Mouse (Mus musculus) kidney, adult 9 months (tissue): ENCODE measurements at regions not wholly inside any gene's neighbourhood (a gene's known extent, or its start where the extent isn't known, plus 50 kb on each side); places are given as distances from the start of the nearest gene placed in this dataset.
A peak's percentile ranks its signal among the peaks of the same experiment; 100 is the strongest.
"Not testable (repeated sequence)": the region's sequence is repeated elsewhere in the genome, so short reads cannot be mapped to it uniquely, and the experiment has no call there.

Source experiments
- DNase-seq: peaks from one replicate; pipeline ENCODE4 v3.0.0; 2022

DNA sequence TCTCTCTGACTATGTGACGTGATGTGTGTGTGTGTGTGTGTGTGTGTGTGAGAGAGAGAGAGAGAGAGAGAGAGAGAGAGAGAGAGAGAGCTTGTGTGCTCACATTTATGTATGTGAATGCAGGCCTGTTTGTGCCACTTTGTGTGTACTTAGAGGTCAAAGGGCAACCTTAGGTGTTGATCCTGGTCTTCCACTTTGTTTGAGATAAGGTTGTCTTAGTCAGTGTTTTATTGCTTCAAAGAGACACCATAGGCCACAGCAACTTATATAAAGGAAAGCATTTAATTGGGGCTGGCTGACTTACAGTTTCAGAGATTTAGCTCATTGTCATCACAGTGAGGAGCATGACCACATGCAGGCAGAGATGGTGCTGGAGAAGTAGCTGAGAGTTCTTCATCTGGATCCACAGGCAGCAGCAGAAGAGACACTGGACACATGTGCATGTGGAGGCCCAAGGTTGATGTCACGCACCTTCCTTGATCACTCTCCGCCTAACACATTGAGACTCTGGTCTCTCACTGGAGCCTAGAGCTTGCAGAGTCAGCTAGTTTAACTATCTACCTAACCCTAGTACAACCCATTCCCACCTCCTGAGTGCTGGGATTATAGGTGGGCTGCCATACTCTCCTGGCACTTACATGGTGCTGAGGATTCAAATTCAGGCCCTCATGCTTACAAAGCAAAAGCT, 85.9 kb upstream of the Eif4g2 start:
- DNase-seq = not testable (repeated sequence)

GRCm38 (mm10) chr7:111164994-111165393, 82.2 kb upstream of the Eif4g2 start:
- no peak for DNase-seq

DNA sequence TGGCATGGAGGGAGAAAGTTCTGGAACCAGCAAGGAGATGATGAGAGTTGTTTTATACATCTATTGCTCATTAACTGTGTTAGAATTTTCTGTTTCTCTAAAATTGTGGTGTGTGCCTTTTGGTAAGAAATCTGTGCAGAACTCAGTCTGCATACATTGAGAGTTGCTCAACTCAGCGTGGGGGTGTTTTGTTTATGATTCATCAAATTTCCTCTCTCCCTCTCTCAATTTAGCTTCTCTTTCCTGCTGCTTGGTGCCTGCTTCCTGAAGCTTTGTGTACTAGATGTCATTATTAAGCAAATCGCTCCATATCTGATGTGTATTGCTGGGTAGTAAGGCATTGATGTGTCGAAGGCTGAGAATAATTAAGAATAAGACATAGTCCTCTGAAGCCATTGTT, 81.4 kb upstream of the Eif4g2 start:
- DNase-seq = no peak

- DNase-seq = no peak
These were observed 81.0 kb upstream of the Eif4g2 start for GRCm38 (mm10) chr7:111163861-111164260.

DNA sequence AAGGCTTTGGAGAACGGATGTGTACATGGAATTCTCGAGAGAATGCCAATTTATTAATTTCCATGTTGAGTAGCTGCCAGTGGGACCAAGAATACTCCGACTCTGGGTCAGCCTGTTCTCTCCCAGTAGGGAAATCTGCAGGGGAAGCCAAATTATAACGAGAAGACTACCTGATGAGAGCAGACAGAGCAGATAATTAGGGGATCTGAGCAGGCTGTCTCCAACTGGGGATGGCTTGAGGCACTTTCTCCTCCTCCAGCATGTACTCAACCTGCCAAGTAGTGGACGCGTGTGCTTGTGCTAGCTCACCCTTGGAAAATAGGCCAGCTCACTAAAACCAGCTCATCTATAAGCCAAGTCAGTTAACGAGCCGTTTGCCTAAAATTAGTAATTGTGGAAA, 80.5 kb upstream of the Eif4g2 start:
- no peak for DNase-seq

GRCm38 (mm10) chr7:111158791-111159286, 76.0 kb upstream of the Eif4g2 start:
- DNase-seq = no peak

DNA sequence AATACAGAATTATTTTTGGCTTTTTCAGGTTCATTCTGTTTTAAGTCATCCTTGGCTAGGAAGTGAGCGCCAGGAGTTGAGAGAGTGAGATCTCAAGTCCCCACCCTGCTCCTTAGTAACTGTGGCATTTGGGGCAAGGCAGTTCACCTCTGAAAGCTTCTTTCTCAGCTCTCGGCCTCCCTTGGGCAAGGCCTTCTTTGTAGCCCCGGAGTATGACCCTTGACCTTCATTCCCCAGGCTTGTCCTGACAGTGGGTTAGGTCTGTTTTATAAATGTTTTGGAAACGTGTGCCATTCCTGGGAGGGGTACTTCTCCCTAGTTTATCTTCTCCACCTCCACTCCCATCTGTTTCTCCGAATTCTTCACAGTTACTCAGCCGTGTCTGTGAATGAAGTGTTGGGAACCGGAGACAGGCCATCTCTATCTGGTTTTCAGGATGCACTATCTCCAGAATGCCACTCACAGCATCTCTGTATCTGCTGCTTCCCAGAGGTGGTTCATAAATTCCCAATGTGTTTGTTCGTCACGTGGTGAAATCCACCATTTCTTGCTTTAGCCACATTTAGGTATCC, 75.0 kb upstream of the Eif4g2 start:
- no peak for DNase-seq

DNA sequence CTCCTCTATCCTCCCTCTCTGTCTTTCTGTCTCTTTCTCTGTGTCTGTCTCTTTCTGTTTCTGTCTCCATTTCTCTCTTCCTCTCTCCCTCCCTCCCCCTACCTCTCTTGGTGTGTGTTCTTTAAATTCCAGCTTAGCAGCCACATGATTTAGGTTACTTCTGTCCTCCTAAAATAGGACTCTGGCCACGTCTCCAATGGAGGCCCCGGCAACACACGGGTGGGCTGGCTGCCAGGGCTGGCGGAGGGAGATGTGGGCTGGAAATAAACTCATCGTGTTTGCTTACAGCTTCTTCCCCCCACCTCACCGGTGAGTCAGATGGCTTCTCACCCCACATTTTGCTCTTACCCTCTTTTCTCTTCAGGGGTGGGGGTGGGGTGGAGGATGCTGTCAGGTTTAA, 74.5 kb upstream of the Eif4g2 start:
- DNase-seq = no peak

DNA sequence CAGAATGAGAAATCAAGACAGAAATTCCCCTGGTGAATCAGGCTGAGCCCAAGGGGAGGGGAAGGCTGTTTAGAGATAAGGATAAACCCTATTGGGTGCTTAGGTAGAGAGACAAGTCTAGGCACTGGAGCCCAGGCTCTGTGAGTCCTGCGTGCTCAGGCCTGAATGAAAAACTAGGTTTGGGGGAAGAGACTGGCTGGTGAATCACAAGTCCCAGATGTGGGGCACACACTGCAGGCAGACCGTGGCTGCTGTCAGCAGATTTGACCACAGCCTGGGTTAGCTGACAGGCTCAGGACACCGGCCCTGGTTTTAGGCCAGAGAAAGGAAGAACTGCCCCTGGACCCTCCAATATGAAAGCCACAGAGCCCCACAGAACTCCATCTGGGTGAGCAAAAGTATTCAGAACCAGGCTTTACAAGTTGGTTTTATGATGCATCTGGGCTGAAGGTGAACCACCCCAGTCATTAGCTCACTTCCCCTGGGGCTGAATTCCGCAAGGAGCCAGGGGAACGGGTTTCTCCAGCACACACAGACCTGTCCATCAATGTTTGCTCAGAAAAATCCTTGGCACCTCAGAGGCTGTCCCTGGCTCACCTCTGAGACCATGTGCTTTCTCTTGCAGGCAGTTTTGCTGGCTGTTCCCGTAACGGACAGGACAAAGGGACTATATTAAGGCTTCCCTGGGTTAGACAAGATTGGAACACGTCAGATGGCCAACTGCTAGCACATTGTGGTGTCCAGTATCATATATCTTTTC, 73.8 kb upstream of the Eif4g2 start:
- peak; percentile 29 for DNase-seq

- DNase-seq = no peak
These were observed 73.2 kb upstream of the Eif4g2 start for GRCm38 (mm10) chr7:111155995-111156394.

GRCm38 (mm10) chr7:111154217-111154616, 71.4 kb upstream of the Eif4g2 start:
- no peak for DNase-seq

DNA sequence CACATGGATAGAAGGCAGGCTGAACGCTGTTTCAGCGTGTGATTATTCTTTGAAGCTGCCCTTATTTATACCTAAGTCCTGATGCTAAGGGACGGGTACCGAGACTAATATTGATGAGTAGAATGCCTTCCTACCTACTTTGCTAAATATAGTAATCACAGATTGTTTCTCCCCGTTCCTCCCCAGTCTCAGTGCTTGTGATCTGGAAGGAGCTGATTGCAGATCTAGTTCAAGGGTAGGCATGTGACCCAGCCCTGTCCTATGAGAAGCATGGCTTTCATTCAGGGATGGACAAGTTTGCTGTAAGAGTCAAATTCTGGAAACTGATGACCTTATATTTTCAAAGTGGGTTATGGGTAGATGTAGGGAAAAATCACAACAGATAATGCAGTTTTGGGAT, 67.7 kb upstream of the Eif4g2 start:
- no peak for DNase-seq

- DNase-seq = no peak
These were observed 67.3 kb upstream of the Eif4g2 start for GRCm38 (mm10) chr7:111150115-111150514.

DNA sequence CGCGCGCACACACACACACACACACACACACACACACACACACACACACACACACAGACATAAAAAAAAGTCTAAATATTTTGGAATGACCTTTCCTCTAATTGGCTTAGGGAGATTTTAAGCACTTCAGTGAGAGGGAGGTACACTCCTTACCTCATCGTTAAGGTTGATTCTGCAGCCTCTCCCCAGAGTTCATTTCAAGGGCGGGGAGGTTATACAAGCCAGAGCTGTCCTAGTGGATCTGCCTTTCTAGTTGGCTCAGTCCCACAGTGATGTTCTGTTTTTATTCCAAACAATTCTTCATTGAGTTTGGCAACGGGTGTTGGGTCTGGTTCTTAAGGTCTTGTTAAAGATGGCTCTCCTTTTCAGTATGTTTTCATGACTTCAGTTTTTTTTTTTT, 64.8 kb upstream of the Eif4g2 start:
- DNase-seq = no peak

- DNase-seq = no peak
These were observed 63.8 kb upstream of the Eif4g2 start for GRCm38 (mm10) chr7:111146670-111147069.

DNA sequence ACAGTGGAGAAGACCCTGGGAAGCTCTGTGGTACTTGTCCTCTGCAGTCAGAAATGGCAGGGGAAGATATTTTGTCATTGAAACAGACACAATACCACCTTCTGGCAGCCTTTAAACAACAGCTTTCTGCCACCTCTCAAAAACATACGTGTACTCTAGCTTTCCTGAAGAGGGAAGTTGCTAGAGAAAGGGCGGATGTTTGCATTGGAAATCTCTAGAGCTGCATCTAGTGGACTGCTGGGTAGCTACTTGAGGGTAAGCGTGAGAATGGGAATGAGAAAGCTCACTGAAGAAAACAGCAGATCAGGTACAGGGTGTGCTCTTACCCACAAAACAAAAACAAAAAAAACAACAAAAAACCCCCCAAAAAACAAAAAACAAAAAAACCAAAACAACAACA, 61.4 kb upstream of the Eif4g2 start:
- no peak for DNase-seq

GRCm38 (mm10) chr7:111141285-111141965, 58.6 kb upstream of the Eif4g2 start:
- DNase-seq = no peak

DNA sequence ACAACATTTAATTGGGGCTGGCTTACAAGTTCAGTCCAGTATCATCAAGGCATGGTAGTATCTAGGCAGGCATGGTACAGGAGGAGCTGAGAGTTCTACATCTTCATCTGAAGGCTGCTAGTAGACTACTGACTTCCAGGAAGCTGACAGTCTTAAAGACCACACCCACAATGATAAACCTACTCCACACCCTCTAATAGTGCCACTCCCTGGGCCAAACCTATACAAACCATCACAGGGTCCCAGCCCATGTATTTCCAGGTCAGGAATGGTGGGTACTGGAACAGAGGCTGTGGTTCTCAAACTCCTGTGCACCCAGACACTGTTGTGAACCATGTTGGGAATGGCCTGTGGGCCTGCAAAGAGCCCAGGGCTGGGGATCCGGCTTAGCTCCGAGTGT, 55.2 kb upstream of the Eif4g2 start:
- no peak for DNase-seq

DNA sequence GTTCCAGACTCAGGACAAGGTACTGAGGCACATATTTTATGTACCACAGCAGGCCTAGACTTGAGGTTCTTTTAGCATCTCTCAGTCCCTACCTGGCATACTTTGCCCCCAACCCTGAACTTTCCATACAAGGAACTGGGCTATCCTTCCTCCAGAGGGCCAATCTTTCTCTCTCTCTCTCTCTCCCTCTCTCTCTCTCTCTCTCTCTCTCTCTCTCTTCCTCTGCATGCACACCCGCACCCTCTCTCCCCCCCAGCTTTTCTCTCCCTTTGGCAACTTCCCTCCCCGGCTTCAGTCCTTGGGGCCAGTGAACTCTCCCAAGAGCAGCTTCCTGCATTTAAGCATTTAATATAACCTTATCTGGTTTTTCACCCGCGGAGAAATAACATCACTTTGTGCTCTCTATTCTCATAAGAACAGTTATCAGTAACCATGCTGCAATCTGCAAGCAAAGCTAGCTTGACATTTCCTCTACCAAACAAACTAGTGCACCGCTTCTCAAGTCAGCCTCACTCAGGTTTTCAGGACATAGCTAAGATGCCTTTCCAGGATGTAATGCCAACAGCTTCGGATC, 53.3 kb upstream of the Eif4g2 start:
- DNase-seq = no peak

DNA sequence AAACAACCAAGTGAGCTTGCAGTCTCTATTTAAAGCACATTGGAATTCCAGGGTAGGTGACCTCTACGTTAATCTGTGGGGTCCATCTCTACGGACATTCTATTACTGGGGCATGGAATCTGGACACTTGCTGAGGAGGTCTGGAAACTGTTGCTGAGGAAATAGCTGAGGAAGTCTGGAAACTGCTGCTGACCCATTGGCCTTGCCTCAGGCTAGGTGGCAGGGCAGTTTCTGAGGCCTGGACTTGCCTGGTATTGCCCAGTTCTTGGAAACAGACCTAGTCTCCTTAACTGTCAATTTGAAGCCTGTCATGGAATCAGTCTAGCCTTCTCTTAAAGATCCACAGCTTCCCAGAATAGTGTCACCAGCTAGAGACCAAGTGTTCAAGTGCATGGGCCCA, 51.7 kb upstream of the Eif4g2 start:
- no peak for DNase-seq
